Mouse (Mus musculus): ENCODE measurements around the gene Hoxa5. TPM values are rescaled to one million over a fixed set of nuclear protein-coding genes. Genes with fewer than 3 reads are reported as not detected.

The Hoxa5 gene
- total RNA-seq, 2 experiments from 2014 or later, result 0.62 to 0.72 TPM

DNA sequence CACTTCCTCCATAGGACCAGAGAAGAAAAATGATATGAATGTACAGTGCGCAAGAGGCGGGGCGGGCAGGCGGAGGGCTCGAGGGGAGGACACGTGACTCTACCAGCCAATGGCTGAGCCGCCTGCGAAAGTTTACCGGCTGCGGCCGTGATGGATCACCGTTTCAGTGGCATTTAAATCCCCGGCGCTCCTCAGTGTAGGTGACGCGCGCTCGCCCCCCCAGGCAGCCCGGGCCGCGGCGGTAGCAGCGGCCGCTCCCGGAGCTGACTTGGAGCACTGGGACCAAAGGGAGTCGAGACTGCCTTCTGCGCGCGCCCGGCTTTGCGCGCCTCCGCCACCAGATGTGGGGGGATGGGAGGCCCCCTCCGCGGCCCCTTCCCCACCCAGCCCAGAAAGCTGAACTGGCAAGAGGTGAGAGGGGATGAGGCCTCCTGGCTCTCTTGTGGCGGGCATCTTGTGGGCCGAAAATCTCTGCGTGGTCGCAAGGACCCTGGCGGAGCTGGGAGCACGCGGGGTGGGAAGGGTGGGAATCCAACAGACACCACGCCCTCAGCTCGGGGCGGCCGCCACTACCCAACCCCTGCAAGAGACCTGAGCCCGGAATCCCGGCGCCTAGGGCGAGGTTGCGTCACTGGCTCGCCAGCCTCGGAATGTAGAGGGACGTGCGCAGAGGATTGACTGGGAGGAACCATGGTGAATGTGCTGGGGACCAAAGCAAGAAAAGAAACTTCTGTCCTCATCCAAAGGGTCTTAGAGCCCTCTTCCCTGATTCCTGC, 45.9 kb downstream of the Hoxa5 start, which contains the start of gene Hoxa1:
TSS of gene Hoxa1 (minus strand) at position 42 of the 776 bp plus-strand sequence.
- peak in 1 of 2 experiments; percentile 56 for DNase-seq
- intact Hi-C loops (cut with DNase I), result loop anchor here (5.0 kb wide), 2 partner anchors 34 to 146 kb away; partner anchors contain the start of genes Hoxa4 and Skap2

DNA sequence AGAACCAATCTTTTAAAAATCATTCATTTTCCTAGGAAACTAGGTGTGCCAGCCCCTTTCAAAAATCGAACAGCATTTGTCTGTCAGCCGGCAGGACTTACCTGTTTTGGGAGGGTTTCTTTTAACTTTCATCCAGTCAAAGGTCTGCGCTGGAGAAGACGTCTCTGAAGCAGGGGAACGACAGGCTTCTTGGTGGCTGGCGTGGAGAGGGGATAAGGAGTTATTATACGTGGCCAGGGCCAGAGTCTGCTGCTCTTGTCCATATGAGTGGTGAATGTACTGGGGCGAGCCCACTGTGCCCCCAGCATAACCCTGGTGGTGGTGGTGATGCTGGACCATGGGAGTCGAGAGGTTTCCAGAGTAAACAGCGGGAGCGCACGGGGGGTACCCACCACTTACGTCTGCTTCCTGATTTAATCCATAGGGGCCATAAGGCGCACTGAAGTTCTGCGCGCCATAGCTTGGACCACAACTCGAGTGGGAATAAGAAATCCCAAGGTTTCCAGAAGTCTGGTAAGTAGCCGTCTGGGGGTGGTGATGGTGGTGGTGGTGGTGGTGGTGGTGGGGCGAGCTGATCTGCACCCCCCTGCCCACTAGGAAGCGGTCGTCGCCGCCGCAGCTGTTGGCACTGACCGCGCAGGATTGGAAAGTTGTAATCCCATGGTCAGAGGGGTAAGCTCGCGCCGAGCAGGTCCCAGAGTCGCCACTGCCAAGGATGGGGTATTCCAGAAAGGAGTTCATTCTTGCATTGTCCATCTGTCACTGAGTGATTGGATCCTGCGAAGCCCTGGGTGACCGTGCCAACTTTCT, 46.7 kb downstream of the Hoxa5 start:
- intact Hi-C loops (cut with DNase I), result loop anchor here (5.0 kb wide), 2 partner anchors 35 to 145 kb away; partner anchors contain the start of genes Hoxa4 and Skap2
- DNase-seq, result no peak

DNA sequence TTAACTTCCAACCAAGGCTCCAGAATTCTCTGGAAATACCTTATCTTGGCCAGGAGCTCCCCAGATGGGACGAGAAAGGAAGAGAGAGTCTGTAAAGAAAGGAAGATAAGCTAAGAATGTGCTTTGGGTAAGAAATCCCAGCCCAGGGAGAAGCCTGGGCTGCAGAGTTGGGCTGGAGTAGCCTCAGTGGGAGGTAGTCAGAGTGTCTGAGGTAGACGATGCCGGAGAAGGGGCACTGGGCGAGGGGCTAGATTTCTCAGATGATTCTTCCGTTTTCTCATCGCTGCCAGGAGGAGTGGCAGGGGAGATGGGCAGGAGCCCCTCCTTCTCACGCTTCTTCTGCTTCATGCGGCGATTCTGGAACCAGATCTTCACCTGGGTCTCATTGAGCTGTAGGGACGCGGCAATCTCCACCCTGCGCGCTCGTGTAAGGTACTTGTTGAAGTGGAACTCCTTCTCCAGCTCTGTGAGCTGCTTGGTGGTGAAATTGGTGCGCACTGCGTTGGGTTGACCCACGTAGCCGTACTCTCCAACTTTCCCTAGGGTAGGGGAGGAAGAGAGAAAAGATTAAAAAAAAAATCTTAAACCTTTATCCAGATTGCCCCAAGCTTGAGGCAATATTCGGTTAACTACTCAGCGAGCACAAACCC, 47.7 kb downstream of the Hoxa5 start:
- intact Hi-C loops (cut with DNase I), result loop anchor here (5.0 kb wide), 2 partner anchors 36 to 144 kb away; partner anchors contain the start of genes Hoxa4 and Skap2

DNA sequence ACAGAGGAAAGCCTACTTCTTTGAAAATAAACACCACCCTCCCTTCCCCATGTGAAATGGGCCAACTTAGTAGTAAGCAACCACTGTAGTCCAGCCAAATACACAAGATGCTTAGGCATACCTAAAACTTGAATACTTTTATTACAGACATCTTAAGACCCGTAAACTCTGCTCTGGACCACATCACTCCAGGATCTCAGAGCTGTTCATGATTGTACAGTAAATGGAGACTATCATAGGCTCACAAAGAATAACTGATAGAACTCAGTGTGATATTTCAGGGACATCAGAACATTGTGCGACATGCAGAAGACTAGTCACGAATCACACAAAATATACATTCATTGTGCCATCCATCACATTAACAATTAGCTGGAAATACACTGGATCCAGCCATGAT, 48.9 kb downstream of the Hoxa5 start:
- no peak for DNase-seq
- intact Hi-C loops (cut with DNase I), result loop anchor here (5.0 kb wide), 2 partner anchors 37 to 143 kb away; partner anchors contain the start of genes Hoxa4 and Skap2

More for the DNA sequence above, 47.7 kb downstream of the Hoxa5 start:
- no peak for DNase-seq

DNA sequence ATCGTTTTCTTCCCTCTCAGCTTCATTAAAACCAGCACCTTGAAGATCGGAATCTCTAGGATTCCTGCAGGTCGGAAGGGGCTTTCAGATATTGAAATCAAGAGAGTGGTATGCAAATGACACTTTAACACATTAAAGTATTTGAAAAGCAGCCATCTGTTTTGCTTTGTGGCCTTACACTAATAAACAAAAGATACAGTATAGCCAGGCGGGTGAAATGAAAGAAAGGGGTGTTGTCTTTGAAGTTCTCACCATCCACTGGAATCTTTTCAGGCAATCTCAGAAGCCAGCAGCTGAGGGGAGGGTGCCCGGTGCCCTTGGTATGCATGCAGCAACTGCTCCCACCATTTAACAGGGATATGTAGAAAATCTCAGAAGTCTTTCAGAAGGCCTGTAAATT, 50.3 kb downstream of the Hoxa5 start:
- intact Hi-C loops (cut with DNase I), result no loop called here

DNA sequence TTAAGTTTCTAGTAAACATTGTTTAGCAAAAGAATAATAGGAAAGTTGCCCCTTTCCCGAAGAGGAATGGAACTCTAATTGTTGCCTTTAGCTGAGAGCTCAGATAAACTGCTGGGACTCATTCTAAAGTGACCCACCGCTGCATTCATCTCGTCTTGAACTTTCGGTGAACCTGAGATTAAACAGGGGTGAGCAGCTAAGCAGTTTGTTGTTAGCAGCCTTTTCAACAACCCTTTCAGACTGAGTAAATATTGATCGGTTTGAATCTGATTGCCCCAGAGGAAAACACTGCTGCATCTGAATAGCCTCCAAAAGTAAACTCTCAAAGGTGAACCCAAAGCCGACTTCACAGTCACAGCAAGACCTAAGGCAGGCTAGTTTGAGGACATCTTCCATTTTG, 51.1 kb downstream of the Hoxa5 start:
- intact Hi-C loops (cut with DNase I), result no loop called here

More for the DNA sequence above, 50.3 kb downstream of the Hoxa5 start:
- no peak for DNase-seq

DNA sequence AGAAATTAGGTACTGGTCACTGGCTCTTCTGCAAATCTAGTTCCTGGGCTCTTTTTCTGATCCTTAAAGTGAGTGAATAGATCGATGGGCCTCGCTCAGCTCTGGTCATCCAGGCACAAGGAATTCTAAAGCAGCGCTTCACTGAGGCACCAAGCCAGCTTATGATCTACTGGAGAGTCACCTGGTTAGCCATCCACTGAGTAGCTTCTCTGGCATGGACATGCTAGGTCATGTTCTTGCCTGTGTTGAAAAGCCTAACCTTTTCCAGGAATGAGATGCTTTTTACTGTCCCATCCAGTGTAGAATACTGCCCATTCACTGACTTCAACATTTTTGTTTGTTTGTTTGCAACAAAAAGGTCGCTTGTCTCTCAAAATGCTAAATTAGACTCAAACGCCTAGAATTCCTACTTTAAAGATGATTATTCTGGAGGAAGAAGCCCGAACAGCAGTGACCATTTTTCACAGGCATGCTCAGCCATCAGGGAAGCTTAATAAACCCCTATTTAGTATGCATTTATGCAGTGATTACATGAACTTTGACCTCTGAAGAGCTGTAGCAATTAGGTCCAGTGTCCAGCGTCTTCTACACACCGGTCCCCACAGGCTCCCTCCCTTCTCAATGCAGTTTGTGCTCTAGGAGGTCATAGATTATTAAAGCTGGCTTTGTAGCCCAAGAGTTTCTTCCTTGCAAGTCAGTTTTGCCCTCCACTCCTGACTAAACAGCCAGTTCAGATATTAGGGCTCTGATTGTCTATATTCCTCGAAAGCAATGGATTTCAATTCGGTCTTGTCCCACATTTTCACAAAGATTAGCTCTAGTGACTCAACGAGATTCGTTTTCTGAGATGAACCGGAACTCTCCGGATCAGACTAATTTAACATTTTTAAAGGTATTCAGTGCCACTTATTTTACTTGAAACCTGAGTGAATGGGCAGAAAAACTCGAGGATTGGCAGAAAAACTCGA, 51.9 kb downstream of the Hoxa5 start:
- DNase-seq, result no peak
- intact Hi-C loops (cut with DNase I), result no loop called here

More for the DNA sequence above, 51.1 kb downstream of the Hoxa5 start:
- DNase-seq, result no peak

Small RNA genes lying within 50 kb of the gene (microRNA-seq; reads per million reads assigned to microRNA genes)
- gene Mir196b (ENCODE audit: borderline number of aligned reads in 2 of 2), result 153 to 205 reads per million in 2 experiments

Other genes starting within 250 kb of the Hoxa5 start
- gene Skap2, start 192.0 kb downstream of the Hoxa5 start, total RNA-seq (2021), result 1 to 10 TPM; 8.0 to 8.2 TPM
- gene Hoxa1, start 46.3 kb downstream of the Hoxa5 start, total RNA-seq (2021), result under 1 TPM; 0.14 to 0.24 TPM
- under 1 TPM in 1 of 2 experiments, not detected in 1; 0.62 TPM for gene Hoxa2, start 39.8 kb downstream of the Hoxa5 start, total RNA-seq (2021)
- under 1 TPM in 1 of 2 experiments, not detected in 1; 0.08 TPM for gene 5730596B20Rik, start 27.1 kb downstream of the Hoxa5 start, total RNA-seq (2021)
- gene Hoxa4, start 12.8 kb downstream of the Hoxa5 start, total RNA-seq (2021), result under 1 TPM; 0.43 to 0.67 TPM
- not detected for gene Hoxa6, start 4.1 kb upstream of the Hoxa5 start, total RNA-seq (2021)
- gene Hoxa3, start 8.7 kb upstream of the Hoxa5 start, total RNA-seq (2021), result 1 to 10 TPM in 1 of 2 experiments, under 1 TPM in 1; 0.42 to 1.1 TPM
- gene Gm28308, start 8.8 kb upstream of the Hoxa5 start, total RNA-seq (2021), result not detected
- under 1 TPM; 0.24 to 0.47 TPM for gene Hoxa7, start 17.3 kb upstream of the Hoxa5 start, total RNA-seq (2021)
- not detected for gene Hoxa9, start 26.5 kb upstream of the Hoxa5 start, total RNA-seq (2021)
- not detected for gene Hoxa10, start 36.3 kb upstream of the Hoxa5 start, total RNA-seq (2021)
- gene Hoxa11, start 41.2 kb upstream of the Hoxa5 start, total RNA-seq (2021), result not detected
- not detected for gene Hoxa13, start 56.3 kb upstream of the Hoxa5 start, total RNA-seq (2021)
- gene Evx1, start 108.9 kb upstream of the Hoxa5 start, total RNA-seq (2021), result not detected